Mouse (Mus musculus) MEL (cell line): ENCODE data around the gene Scrn3. TPM values are rescaled to one million over a fixed set of nuclear protein-coding genes. Genes with fewer than 3 reads are reported as not detected.

Source experiments
- DNase-seq: peaks from one replicate; pipeline ENCODE4 v3.0.0; 2011; ENCODE audit warnings: low read depth, low spot score
- H3K27ac ChIP-seq: 2 replicates; pipeline ENCODE4 v1.5.1; 2012; ENCODE audit warnings: low read depth, mild to moderate bottlenecking, control low read depth, low read length, moderate library complexity; ENCODE audit not compliant: control insufficient read depth
- H3K27me3 ChIP-seq, 2 experiments: fragments of 150-350 bp in 1 of 2; sonication (generic) in 1 of 2; 2 replicates each; pipeline ENCODE4 v1.6.1; 2012; ENCODE audit warnings: low read length in 2 of 2, mild to moderate bottlenecking in 2 of 2, improper control_type of control experiment in 1 of 2, moderate library complexity in 1 of 2; ENCODE audit not compliant: insufficient read depth in 2 of 2, control insufficient read depth in 1 of 2
- H3K36me3 ChIP-seq, 2 experiments: 2 replicates each; pipeline ENCODE4 v1.6.1; 2012 to 2014; ENCODE audit warnings: low read length in 2 of 2, improper control_type of control experiment in 1 of 2, inconsistent platforms in 1 of 2, mild to moderate bottlenecking in 1 of 2; ENCODE audit not compliant: insufficient read depth in 2 of 2, control insufficient read depth in 1 of 2
- H3K4me1 ChIP-seq, 2 experiments: fragments of 150-350 bp in 1 of 2; sonication (generic) in 1 of 2; 2 replicates each; pipeline ENCODE4 v1.6.1; 2012; ENCODE audit warnings: low read length in 2 of 2, improper control_type of control experiment in 1 of 2, mild to moderate bottlenecking in 1 of 2; ENCODE audit not compliant: insufficient read depth in 2 of 2, control insufficient read depth in 1 of 2
- H3K4me3 ChIP-seq, 2 experiments: fragments of 150-350 bp in 1 of 2; sonication (generic) in 1 of 2; 2 replicates each; pipeline ENCODE4 v1.5.1; 2012; ENCODE audit warnings: low read depth in 2 of 2, low read length in 2 of 2, mild to moderate bottlenecking in 2 of 2, moderate library complexity in 2 of 2, control low read depth in 1 of 2, improper control_type of control experiment in 1 of 2; ENCODE audit not compliant: control insufficient read depth in 1 of 2, insufficient read depth in 1 of 2
- H3K79me2 ChIP-seq: 2 replicates; pipeline ENCODE4 v1.6.1; 2012; ENCODE audit warnings: mild to moderate bottlenecking, low read length, moderate library complexity; ENCODE audit not compliant: control insufficient read depth, poor library complexity, insufficient read depth
- H3K9ac ChIP-seq: 2 replicates; pipeline ENCODE4 v1.6.1; 2012; ENCODE audit warnings: low read depth, mild to moderate bottlenecking, control low read depth, low read length, moderate library complexity; ENCODE audit not compliant: control insufficient read depth, poor library complexity, severe bottlenecking
- H3K9me3 ChIP-seq: fragments of 150-350 bp; sonication (generic); replicated peaks from 2 replicates; pipeline ENCODE4 v1.6.1; 2012; ENCODE audit warnings: mild to moderate bottlenecking, low read length, improper control_type of control experiment, moderate library complexity; ENCODE audit not compliant: insufficient read depth
- CHD1 ChIP-seq: IDR thresholded peaks from 2 replicates; pipeline ENCODE4 v1.6.1; 2012; ENCODE audit warnings: low read depth, mild to moderate bottlenecking, inconsistent platforms, low read length, improper control_type of control experiment
- CHD2 ChIP-seq: IDR thresholded peaks from 2 replicates; pipeline ENCODE4 v1.6.1; 2011; ENCODE audit warnings: low read length, improper control_type of control experiment
- ELF1 ChIP-seq: IDR thresholded peaks from 2 replicates; pipeline ENCODE4 v1.6.1; 2014; ENCODE audit warnings: low read depth, mild to moderate bottlenecking, inconsistent platforms, low read length, improper control_type of control experiment, moderate library complexity
- EP300 ChIP-seq, 2 experiments: IDR thresholded peaks; 2 replicates each; pipeline ENCODE4 v1.6.1; 2011; ENCODE audit warnings: improper control_type of control experiment in 2 of 2, low read length in 2 of 2, low read depth in 1 of 2, mild to moderate bottlenecking in 1 of 2
- MEF2A ChIP-seq: IDR thresholded peaks from 2 replicates; pipeline ENCODE4 v1.6.1; 2014; ENCODE audit warnings: low read depth, mild to moderate bottlenecking, inconsistent platforms, low read length, improper control_type of control experiment; ENCODE audit not compliant: poor library complexity, insufficient replicate concordance, severe bottlenecking; ENCODE audit errors: extremely low read depth
- MXI1 ChIP-seq: IDR thresholded peaks from 2 replicates; pipeline ENCODE4 v1.6.1; 2011; ENCODE audit warnings: mild to moderate bottlenecking, low read depth, low read length, improper control_type of control experiment
- MYC ChIP-seq: IDR thresholded peaks from 2 replicates; pipeline ENCODE4 v1.6.1; 2011; ENCODE audit warnings: low read depth, mild to moderate bottlenecking, low read length, improper control_type of control experiment, moderate library complexity
- NELFE ChIP-seq: IDR thresholded peaks from 2 replicates; pipeline ENCODE4 v1.6.1; 2011; ENCODE audit warnings: low read depth, low read length, improper control_type of control experiment
- NRF1 ChIP-seq: IDR thresholded peaks from 2 replicates; pipeline ENCODE4 v1.6.1; 2014; ENCODE audit warnings: low read depth, mild to moderate bottlenecking, inconsistent platforms, low read length, improper control_type of control experiment, moderate library complexity; ENCODE audit not compliant: poor library complexity, insufficient read depth, severe bottlenecking
- POLR2AphosphoS2 ChIP-seq: IDR thresholded peaks from 2 replicates; pipeline ENCODE4 v1.6.1; 2011; ENCODE audit warnings: low read length, improper control_type of control experiment
- RAD21 ChIP-seq: IDR thresholded peaks from 2 replicates; pipeline ENCODE4 v1.6.1; 2011; ENCODE audit warnings: mild to moderate bottlenecking, low read depth, low read length, improper control_type of control experiment
- RCOR1 ChIP-seq: IDR thresholded peaks from 2 replicates; pipeline ENCODE4 v1.6.1; 2012; ENCODE audit warnings: low read depth, mild to moderate bottlenecking, inconsistent platforms, low read length, improper control_type of control experiment
- ZNF384 ChIP-seq: IDR thresholded peaks from 2 replicates; pipeline ENCODE4 v1.6.1; 2012; ENCODE audit warnings: low read depth, mild to moderate bottlenecking, inconsistent platforms, low read length, improper control_type of control experiment
- polyA plus RNA-seq, 2 experiments: library from polyadenylated mRNA; stranded (reverse) in 1 of 2; unstranded in 1 of 2; fragments of >175 nt in 1 of 2; fragments of >200 nt in 1 of 2; gene quantifications; 2 replicates each; pipeline versions ENCODE4 v1.2.1 to v1.2.4; 2012; ENCODE audit warnings: low replicate concordance in 2 of 2, low read depth in 1 of 2; ENCODE audit not compliant: insufficient read length in 2 of 2, insufficient read depth in 1 of 2, missing spikeins in 1 of 2
- total RNA-seq: library from RNA; depleted of rRNA; stranded (reverse); fragments of 300-350 nt; gene quantifications from 2 replicates; pipeline ENCODE4 v1.2.3, GENCODE M21; 2012

Gene Scrn3
- total and polyA plus RNA-seq, 3 experiments: 3.2 to 7.7 TPM; not detected in 1

DNA sequence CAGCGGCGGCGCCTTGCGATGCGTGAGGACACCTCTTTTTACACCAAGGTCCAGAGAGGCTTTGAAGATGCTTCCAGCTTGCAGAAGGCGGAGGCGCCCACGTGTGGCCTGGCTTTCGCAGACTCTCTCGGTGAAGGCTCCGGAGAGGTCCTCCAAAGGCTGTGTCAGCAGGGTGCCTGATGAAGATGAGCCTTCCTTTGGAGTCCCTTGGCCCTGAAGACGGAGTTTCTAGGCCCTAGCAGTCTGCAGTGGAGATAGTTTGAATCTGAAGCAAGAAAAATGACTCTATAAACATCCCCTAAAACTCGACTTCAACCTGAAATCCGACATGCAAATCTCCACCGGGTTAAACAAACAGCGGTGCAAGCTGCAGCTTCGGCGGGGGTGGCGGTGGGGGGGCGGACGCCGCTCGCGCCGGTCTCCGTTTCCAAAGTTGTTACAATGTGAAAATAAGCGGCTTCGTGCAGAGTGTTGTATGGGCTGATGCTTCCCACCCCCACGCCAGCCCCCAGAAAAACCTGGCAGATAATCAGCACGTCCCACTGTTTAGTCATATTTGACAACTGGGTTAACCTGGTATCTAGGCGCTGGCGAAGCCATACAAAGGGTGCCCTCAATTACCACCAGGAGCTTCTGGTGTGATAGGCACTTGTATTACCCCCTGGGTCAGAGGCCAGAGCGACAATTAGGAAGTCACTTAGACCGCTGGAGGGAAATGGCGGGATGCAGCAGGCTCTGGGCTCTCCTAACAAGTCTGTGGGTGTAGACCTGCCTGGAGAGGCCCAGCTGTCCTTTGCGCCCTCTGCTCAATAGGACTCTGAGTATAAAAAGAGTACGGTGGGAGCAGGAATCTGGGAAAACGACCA lies 41.6 kb upstream of the Scrn3 start:
- no peaks in the 10 kb centered on the region for H3K9me3 ChIP-seq
- no peak overlapping the region for H3K4me3 ChIP-seq
- DNase-seq: no peak
- H3K36me3 ChIP-seq: no peaks in the 10 kb centered on the region
- no peaks in the 10 kb centered on the region for H3K4me1 ChIP-seq
- no peaks in the 10 kb centered on the region for H3K27me3 ChIP-seq
- no peak for TF ChIP-seq POLR2AphosphoS2
- no peak for TF ChIP-seq NELFE
- H3K9ac ChIP-seq: no peak overlapping the region
- H3K27ac ChIP-seq: no peak overlapping the region
- no peaks in the 10 kb centered on the region for H3K79me2 ChIP-seq

DNA sequence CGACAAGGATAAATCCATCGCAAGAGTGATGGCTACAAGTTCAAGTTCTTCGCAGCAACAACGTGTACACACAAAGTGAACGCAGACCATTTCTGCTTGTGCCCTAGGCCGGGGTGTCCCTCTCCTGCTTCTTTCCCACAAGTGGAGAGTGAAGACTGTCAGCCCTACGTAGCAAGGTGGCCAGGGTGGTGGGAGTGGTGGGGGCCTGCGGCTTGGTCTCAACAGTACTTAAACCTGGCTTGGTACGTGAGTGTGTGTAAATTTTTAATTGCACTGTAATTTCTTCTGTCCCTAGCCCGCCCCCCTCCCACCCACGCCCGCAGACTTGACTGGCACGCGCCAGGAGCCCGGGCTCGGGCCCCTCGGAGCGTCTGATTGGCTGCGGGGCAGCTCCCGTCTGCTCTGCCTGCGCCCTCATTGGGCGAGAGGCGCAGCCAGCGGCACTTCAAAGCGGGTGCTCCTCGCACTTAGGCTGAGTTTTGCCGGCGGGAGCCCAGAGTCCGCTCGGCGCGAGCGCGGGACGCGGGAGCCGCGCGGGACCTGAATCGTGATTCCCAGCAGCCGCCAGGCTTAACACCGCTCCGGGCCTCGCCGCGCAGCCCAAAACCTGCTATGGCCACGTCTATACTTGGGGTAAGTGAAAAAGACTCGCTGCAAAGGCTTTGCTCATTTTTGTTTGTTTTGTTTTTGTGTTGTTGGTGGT lies 40.8 kb upstream of the Scrn3 start, which contains the start of gene Sp9:
Sp9 (plus strand) TSS at position 467 of the 703 bp plus-strand sequence.
- H3K36me3 ChIP-seq: no peaks in the 10 kb centered on the region
- H3K27me3 ChIP-seq: no peaks in the 10 kb centered on the region
- H3K27ac ChIP-seq: no peak within 1 kb of the TSS
- no peak within 1 kb of the TSS for H3K9ac ChIP-seq
- TF ChIP-seq RCOR1: no peak
- no peak for TF ChIP-seq CHD1
- no peak for TF ChIP-seq EP300 (IDR thresholded peaks at IDR 0.05; ENCODE audit: low read depth in 1 of 2, low read length in 2 of 2)
- no peak for TF ChIP-seq NRF1
- TF ChIP-seq RAD21: no peak
- no peak for TF ChIP-seq POLR2AphosphoS2
- no peak for TF ChIP-seq MEF2A
- no peak for TF ChIP-seq MXI1
- TF ChIP-seq MYC: no peak
- TF ChIP-seq CHD2: no peak
- TF ChIP-seq ZNF384: no peak
- TF ChIP-seq ELF1: no peak
- no peak within 1 kb of the TSS for H3K4me3 ChIP-seq
- H3K4me1 ChIP-seq: no peaks in the 10 kb centered on the region
- no peaks in the 10 kb centered on the region for H3K79me2 ChIP-seq
- no peak for DNase-seq
- no peaks in the 10 kb centered on the region for H3K9me3 ChIP-seq
